Mouse (Mus musculus) heart, adult 2 months (tissue): ENCODE measurements around the gene Lrrc8a. TPM values are rescaled to one million over a fixed set of nuclear protein-coding genes. Genes with fewer than 3 reads are reported as not detected.

Experiments
- DNase-seq, 2 experiments: peaks; one replicate each; pipeline ENCODE4 v3.0.0; 2021
- H3K27ac ChIP-seq: fragments of 200-600 bp; 2 replicates; pipeline ENCODE4 v1.8.1; 2022
- H3K27me3 ChIP-seq: fragments of 200-500 bp; 2 replicates; pipeline ENCODE4 v1.6.1; 2012; ENCODE audit warnings: mild to moderate bottlenecking, low read length, inconsistent platforms, mixed read lengths; ENCODE audit not compliant: control insufficient read depth, insufficient read depth
- H3K36me3 ChIP-seq: fragments of 200-500 bp; 2 replicates; pipeline ENCODE4 v1.6.1; 2012; ENCODE audit warnings: low read length, inconsistent platforms; ENCODE audit not compliant: control insufficient read depth, insufficient read depth
- H3K4me1 ChIP-seq: fragments of 200-500 bp; 2 replicates; pipeline ENCODE4 v1.6.1; 2011; ENCODE audit warnings: low read length; ENCODE audit not compliant: control insufficient read depth, insufficient read depth
- H3K4me3 ChIP-seq: fragments of 200-600 bp; 2 replicates; pipeline ENCODE4 v1.8.1; 2022
- H3K79me2 ChIP-seq: fragments of 200-500 bp; replicated peaks from 2 replicates; pipeline ENCODE4 v1.6.1; 2012; ENCODE audit warnings: mild to moderate bottlenecking, inconsistent platforms, low read length, moderate library complexity, mixed read lengths; ENCODE audit not compliant: control insufficient read depth, insufficient read depth
- H3K9ac ChIP-seq: fragments of 200-500 bp; 2 replicates; pipeline ENCODE4 v1.6.1; 2012; ENCODE audit warnings: low read depth, mild to moderate bottlenecking, control low read depth, inconsistent platforms, low read length, mixed read lengths
- CTCF ChIP-seq: fragments of 200-600 bp; IDR thresholded peaks from 2 replicates; pipeline ENCODE4 v1.8.1; 2022; ENCODE audit warnings: antibody characterized with exemption, mild to moderate bottlenecking, moderate library complexity
- EP300 ChIP-seq: fragments of 200-500 bp; IDR thresholded peaks from 2 replicates; pipeline ENCODE4 v1.6.1; 2011; ENCODE audit warnings: low read depth, low read length, control low read depth; ENCODE audit not compliant: insufficient read depth
- POLR2A ChIP-seq: fragments of 200-500 bp; IDR thresholded peaks from 2 replicates; pipeline ENCODE4 v1.6.1; 2011; ENCODE audit warnings: mild to moderate bottlenecking, low read depth, low read length, control low read depth; ENCODE audit not compliant: insufficient read depth
- WGBS: fragments of 180-500 bp; shearing (Covaris S2); methylation state at CpG from one replicate; pipeline ENCODE4 v1.1.7; 2018; 5-methylcytosine and 5-hydroxymethylcytosine counted together
- intact Hi-C: fragments of 180-260 bp; cut with DNase I; formaldehyde crosslinking; loops from one replicate; pipeline ENCODE4 v1.15.1; 2025
- polyA plus RNA-seq: library from polyadenylated mRNA; depleted of rRNA; stranded (reverse); fragments of >200 nt; gene quantifications from 2 replicates; pipeline ENCODE4 v1.2.3, GENCODE M21; 2012; rRNA removed
- total RNA-seq, 2 experiments: library from RNA; stranded (reverse); gene quantifications; 2 replicates each; pipeline ENCODE4 v1.2.3; 2021

The Lrrc8a gene
- total and polyA plus RNA-seq, 3 experiments = 49.1 to 83.3 (median 68.2) TPM

DNA sequence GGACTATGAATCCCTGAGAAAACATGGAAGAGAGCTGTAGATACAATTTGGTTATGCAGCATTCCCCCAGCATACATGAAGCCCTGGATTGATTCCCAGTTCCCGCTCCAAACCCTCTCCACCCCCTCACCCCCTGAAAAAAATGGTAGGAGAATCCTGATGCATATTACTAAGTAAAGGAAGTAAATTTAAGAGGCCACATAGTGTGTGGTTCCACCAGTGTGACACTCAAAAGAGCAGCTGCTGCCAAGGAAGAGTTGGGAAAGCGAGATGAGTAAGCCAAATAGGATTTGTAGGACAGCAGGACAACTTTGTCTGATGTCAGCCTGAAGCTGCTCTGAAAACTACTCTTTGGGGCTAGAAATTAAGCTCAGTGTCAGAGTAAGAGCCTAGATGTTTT lies 74.0 kb downstream of the Lrrc8a start:
- Histone ChIP-seq H3K4me3 (no peak overlapping the region), H3K79me2 (no peaks in the 10 kb centered on the region), H3K27ac (no peak overlapping the region), H3K36me3 (no peaks in the 10 kb centered on the region), H3K9ac (no peak overlapping the region), H3K4me1 (no peaks in the 10 kb centered on the region), H3K27me3 (no peaks in the 10 kb centered on the region)
- intact Hi-C loops = no loop called here
- WGBS = 93% methylated on average over 2 of the region's 2 CpGs
- TF ChIP-seq POLR2A (no peak), EP300 (no peak), CTCF (no peak)
- DNase-seq = no peak

Other genes starting within 250 kb of the Lrrc8a start
- 1 to 10 TPM; 6.4 TPM for gene Wdr34, start 188.8 kb upstream of the Lrrc8a start, total RNA-seq
- gene Wdr34, start 188.8 kb upstream of the Lrrc8a start, polyA plus RNA-seq = 10.3 and 11.6 TPM in 2 replicates
- 10 to 100 TPM; 88.7 to 96.7 TPM for gene Set, start 180.3 kb upstream of the Lrrc8a start, total RNA-seq
- gene Set, start 180.3 kb upstream of the Lrrc8a start, polyA plus RNA-seq = 21.9 and 36.4 TPM in 2 replicates
- gene Pkn3, start 160.0 kb upstream of the Lrrc8a start, total RNA-seq = 10 to 100 TPM in 1 of 2 experiments, 1 to 10 TPM in 1; 8.8 to 10.4 TPM
- gene Pkn3, start 160.0 kb upstream of the Lrrc8a start, polyA plus RNA-seq = 13.6 and 15.0 TPM in 2 replicates
- 1 to 10 TPM; 2.8 to 3.6 TPM for gene Zdhhc12, start 144.1 kb upstream of the Lrrc8a start, total RNA-seq
- 10.3 and 15.8 TPM in 2 replicates for gene Zdhhc12, start 144.1 kb upstream of the Lrrc8a start, polyA plus RNA-seq
- gene Zer1, start 113.1 kb upstream of the Lrrc8a start, total RNA-seq = 10 to 100 TPM; 21.9 to 26.6 TPM
- 45.1 TPM in 2 replicates for gene Zer1, start 113.1 kb upstream of the Lrrc8a start, polyA plus RNA-seq
- 10 to 100 TPM; 17.2 to 17.4 TPM for gene Tbc1d13, start 104.0 kb upstream of the Lrrc8a start, total RNA-seq
- gene Tbc1d13, start 104.0 kb upstream of the Lrrc8a start, polyA plus RNA-seq = 25.4 and 33.7 TPM in 2 replicates
- 10 to 100 TPM; 90.6 to 93.3 TPM for gene Endog, start 66.2 kb upstream of the Lrrc8a start, total RNA-seq
- 87.4 and 119 TPM in 2 replicates for gene Endog, start 66.2 kb upstream of the Lrrc8a start, polyA plus RNA-seq
- gene Spout1, start 59.3 kb upstream of the Lrrc8a start, total RNA-seq = 1 to 10 TPM; 5.1 to 5.4 TPM
- gene Spout1, start 59.3 kb upstream of the Lrrc8a start, polyA plus RNA-seq = 9.4 and 10.3 TPM in 2 replicates
- gene Kyat1, start 31.9 kb upstream of the Lrrc8a start, total RNA-seq = 10 to 100 TPM; 32.1 to 35.7 TPM
- 57.5 and 68.6 TPM in 2 replicates for gene Kyat1, start 31.9 kb upstream of the Lrrc8a start, polyA plus RNA-seq
- gene Gm28035, start 2.9 kb downstream of the Lrrc8a start, total RNA-seq = 1 to 10 TPM; 4.6 to 6.0 TPM
- 7.6 and 14.7 TPM in 2 replicates for gene Gm28035, start 2.9 kb downstream of the Lrrc8a start, polyA plus RNA-seq
- 100 to 1,000 TPM; 112 to 148 TPM for gene Phyhd1, start 28.5 kb downstream of the Lrrc8a start, total RNA-seq
- gene Phyhd1, start 28.5 kb downstream of the Lrrc8a start, polyA plus RNA-seq = 108 and 180 TPM in 2 replicates
- gene Gm28038, start 43.3 kb downstream of the Lrrc8a start, total RNA-seq = 1 to 10 TPM; 2.6 to 6.3 TPM
- not detected in 2 replicates for gene Gm28038, start 43.3 kb downstream of the Lrrc8a start, polyA plus RNA-seq
- gene Dolk, start 48.6 kb downstream of the Lrrc8a start, total RNA-seq = 10 to 100 TPM; 21.6 to 25.3 TPM
- gene Dolk, start 48.6 kb downstream of the Lrrc8a start, polyA plus RNA-seq = 23.9 and 35.1 TPM in 2 replicates
- 10 to 100 TPM; 15.3 to 16.9 TPM for gene Nup188, start 48.7 kb downstream of the Lrrc8a start, total RNA-seq
- gene Nup188, start 48.7 kb downstream of the Lrrc8a start, polyA plus RNA-seq = 15.3 and 18.4 TPM in 2 replicates
- gene Sh3glb2, start 121.6 kb downstream of the Lrrc8a start, total RNA-seq = 10 to 100 TPM; 37.7 to 40.6 TPM
- gene Sh3glb2, start 121.6 kb downstream of the Lrrc8a start, polyA plus RNA-seq = 125 and 143 TPM in 2 replicates
- gene Miga2, start 126.5 kb downstream of the Lrrc8a start, total RNA-seq = 10 to 100 TPM; 74.2 to 90.3 TPM
- 64.3 and 98.7 TPM in 2 replicates for gene Miga2, start 126.5 kb downstream of the Lrrc8a start, polyA plus RNA-seq
- 1 to 10 TPM; 5.9 to 9.0 TPM for gene Dolpp1, start 154.5 kb downstream of the Lrrc8a start, total RNA-seq
- gene Dolpp1, start 154.5 kb downstream of the Lrrc8a start, polyA plus RNA-seq = 23.5 and 25.1 TPM in 2 replicates
- 100 to 1,000 TPM; 452 to 542 TPM for gene Crat, start 178.1 kb downstream of the Lrrc8a start, total RNA-seq
- 695 and 713 TPM in 2 replicates for gene Crat, start 178.1 kb downstream of the Lrrc8a start, polyA plus RNA-seq
- 10 to 100 TPM; 82.7 to 91.2 TPM for gene Ptpa, start 178.3 kb downstream of the Lrrc8a start, total RNA-seq
- 88.7 and 107 TPM in 2 replicates for gene Ptpa, start 178.3 kb downstream of the Lrrc8a start, polyA plus RNA-seq
- 1 to 10 TPM; 2.8 to 3.0 TPM for gene Ier5l, start 236.5 kb downstream of the Lrrc8a start, total RNA-seq
- 3.4 and 5.6 TPM in 2 replicates for gene Ier5l, start 236.5 kb downstream of the Lrrc8a start, polyA plus RNA-seq